Mouse (Mus musculus): ENCODE results near the gene Cyp3a13. TPM values are rescaled to one million over a fixed set of nuclear protein-coding genes. Genes with fewer than 3 reads are reported as not detected.
"Not testable (repeated sequence)": the region's sequence is repeated elsewhere in the genome, so short reads cannot be mapped to it uniquely, and the experiment has no call there.

Cyp3a13 gene
- polyA plus RNA-seq, 1 experiment from 2014 or later, result not detected

- not testable (repeated sequence) for H3K27me3 ChIP-seq (ENCODE audit: control insufficient read depth, insufficient read depth, low read length); H3K9ac ChIP-seq; H3K36me3 ChIP-seq (replicated peaks; ENCODE audit: control insufficient read depth, insufficient read depth); H3K27ac ChIP-seq; H3K4me1 ChIP-seq (replicated peaks; ENCODE audit: control insufficient read depth, insufficient read depth, low read length); H3K4me3 ChIP-seq (replicated peaks; ENCODE audit: low read length); H3K9me3 ChIP-seq (ENCODE audit: control insufficient read depth, low read length); DNase-seq (ENCODE audit: low spot score); ATAC-seq (ENCODE audit: low FRiP score); H3K4me2 ChIP-seq (replicated peaks)
- WGBS, result 60% methylated on average over 2 of the region's 2 CpGs
These were observed 12.5 kb upstream of the Cyp3a13 start for GRCm38 (mm10) chr5:137933934-137934333.

- H3K36me3 ChIP-seq (replicated peaks; ENCODE audit: control insufficient read depth, insufficient read depth), result no peaks in the 10 kb centered on the region
- H3K9me3 ChIP-seq (ENCODE audit: control insufficient read depth, low read length), result no peaks in the 10 kb centered on the region
- H3K4me3 ChIP-seq (replicated peaks; ENCODE audit: low read length), result no peak overlapping the region
- no peak overlapping the region for H3K4me2 ChIP-seq (replicated peaks)
- H3K9ac ChIP-seq, result no peak overlapping the region
- DNase-seq (ENCODE audit: low spot score), result no peak
- WGBS, result 85% methylated on average over 11 of the region's 11 CpGs
- ATAC-seq (ENCODE audit: low FRiP score), result no peak
- no peaks in the 10 kb centered on the region for H3K27me3 ChIP-seq (ENCODE audit: control insufficient read depth, insufficient read depth, low read length)
- H3K4me1 ChIP-seq (replicated peaks; ENCODE audit: control insufficient read depth, insufficient read depth, low read length), result no peaks in the 10 kb centered on the region
- H3K27ac ChIP-seq, result no peak overlapping the region
These were observed 7.0 kb upstream of the Cyp3a13 start for GRCm38 (mm10) chr5:137928439-137928838.

- no peak overlapping the region for H3K9ac ChIP-seq
- H3K4me1 ChIP-seq (replicated peaks; ENCODE audit: control insufficient read depth, insufficient read depth, low read length), result no peaks in the 10 kb centered on the region
- H3K36me3 ChIP-seq (replicated peaks; ENCODE audit: control insufficient read depth, insufficient read depth), result no peaks in the 10 kb centered on the region
- ATAC-seq (ENCODE audit: low FRiP score), result no peak
- no peak overlapping the region for H3K27ac ChIP-seq
- H3K4me3 ChIP-seq (replicated peaks; ENCODE audit: low read length), result no peak overlapping the region
- no peaks in the 10 kb centered on the region for H3K9me3 ChIP-seq (ENCODE audit: control insufficient read depth, low read length)
- H3K4me2 ChIP-seq (replicated peaks), result no peak overlapping the region
- no peaks in the 10 kb centered on the region for H3K27me3 ChIP-seq (ENCODE audit: control insufficient read depth, insufficient read depth, low read length)
- no peak for DNase-seq (ENCODE audit: low spot score)
These were observed 752 bp upstream of the Cyp3a13 start for GRCm38 (mm10) chr5:137922171-137922570.

GRCm38 (mm10) chr5:137915550-137915949 is 5.9 kb downstream of the Cyp3a13 start:
- H3K27me3 ChIP-seq (ENCODE audit: control insufficient read depth, insufficient read depth, low read length), result no peaks in the 10 kb centered on the region
- H3K27ac ChIP-seq, result no peak overlapping the region
- no peak for DNase-seq (ENCODE audit: low spot score)
- no peaks in the 10 kb centered on the region for H3K9me3 ChIP-seq (ENCODE audit: control insufficient read depth, low read length)
- no peaks in the 10 kb centered on the region for H3K4me1 ChIP-seq (replicated peaks; ENCODE audit: control insufficient read depth, insufficient read depth, low read length)
- no peak overlapping the region for H3K4me2 ChIP-seq (replicated peaks)
- no peak overlapping the region for H3K4me3 ChIP-seq (replicated peaks; ENCODE audit: low read length)
- H3K9ac ChIP-seq, result no peak overlapping the region
- 83% methylated on average over 6 of the region's 6 CpGs for WGBS
- H3K36me3 ChIP-seq (replicated peaks; ENCODE audit: control insufficient read depth, insufficient read depth), result no peaks in the 10 kb centered on the region
- no peak for ATAC-seq (ENCODE audit: low FRiP score)

GRCm38 (mm10) chr5:137914508-137914907 is 6.9 kb downstream of the Cyp3a13 start:
- Histone ChIP-seq H3K27ac (no peak overlapping the region), H3K9me3 (ENCODE audit: control insufficient read depth, low read length) (no peaks in the 10 kb centered on the region), H3K4me2 (replicated peaks) (no peak overlapping the region), H3K4me3 (replicated peaks; ENCODE audit: low read length) (no peak overlapping the region), H3K36me3 (replicated peaks; ENCODE audit: control insufficient read depth, insufficient read depth) (no peaks in the 10 kb centered on the region), H3K27me3 (ENCODE audit: control insufficient read depth, insufficient read depth, low read length) (no peaks in the 10 kb centered on the region), H3K9ac (no peak overlapping the region), H3K4me1 (replicated peaks; ENCODE audit: control insufficient read depth, insufficient read depth, low read length) (no peaks in the 10 kb centered on the region)
- no peak for ATAC-seq (ENCODE audit: low FRiP score)
- DNase-seq (ENCODE audit: low spot score), result no peak

- no peaks in the 10 kb centered on the region for H3K36me3 ChIP-seq (replicated peaks; ENCODE audit: control insufficient read depth, insufficient read depth)
- H3K27ac ChIP-seq, result no peak overlapping the region
- no peak for DNase-seq (ENCODE audit: low spot score)
- H3K4me1 ChIP-seq (replicated peaks; ENCODE audit: control insufficient read depth, insufficient read depth, low read length), result no peaks in the 10 kb centered on the region
- H3K4me3 ChIP-seq (replicated peaks; ENCODE audit: low read length), result no peak overlapping the region
- no peak overlapping the region for H3K4me2 ChIP-seq (replicated peaks)
- 94% methylated on average over 3 of the region's 3 CpGs for WGBS
- H3K9me3 ChIP-seq (ENCODE audit: control insufficient read depth, low read length), result no peaks in the 10 kb centered on the region
- no peaks in the 10 kb centered on the region for H3K27me3 ChIP-seq (ENCODE audit: control insufficient read depth, insufficient read depth, low read length)
- no peak for ATAC-seq (ENCODE audit: low FRiP score)
- H3K9ac ChIP-seq, result no peak overlapping the region
These were observed 11.7 kb downstream of the Cyp3a13 start for GRCm38 (mm10) chr5:137909564-137910262.

- H3K4me1 ChIP-seq (replicated peaks; ENCODE audit: control insufficient read depth, insufficient read depth, low read length), result no peaks in the 10 kb centered on the region
- ATAC-seq (ENCODE audit: low FRiP score), result no peak
- no peak overlapping the region for H3K27ac ChIP-seq
- H3K9ac ChIP-seq, result no peak overlapping the region
- H3K27me3 ChIP-seq (ENCODE audit: control insufficient read depth, insufficient read depth, low read length), result no peaks in the 10 kb centered on the region
- no peak overlapping the region for H3K4me3 ChIP-seq (replicated peaks; ENCODE audit: low read length)
- no peaks in the 10 kb centered on the region for H3K9me3 ChIP-seq (ENCODE audit: control insufficient read depth, low read length)
- 90% methylated on average over 1 of the region's 1 CpGs for WGBS
- DNase-seq (ENCODE audit: low spot score), result no peak
- H3K4me2 ChIP-seq (replicated peaks), result no peak overlapping the region
- no peaks in the 10 kb centered on the region for H3K36me3 ChIP-seq (replicated peaks; ENCODE audit: control insufficient read depth, insufficient read depth)
These were observed 23.6 kb downstream of the Cyp3a13 start for GRCm38 (mm10) chr5:137897812-137898211.

- H3K9ac ChIP-seq, result no peak overlapping the region
- no peaks in the 10 kb centered on the region for H3K36me3 ChIP-seq (replicated peaks; ENCODE audit: control insufficient read depth, insufficient read depth)
- no peak overlapping the region for H3K4me3 ChIP-seq (replicated peaks; ENCODE audit: low read length)
- no peaks in the 10 kb centered on the region for H3K27me3 ChIP-seq (ENCODE audit: control insufficient read depth, insufficient read depth, low read length)
- WGBS, result 61% methylated on average over 1 of the region's 1 CpGs
- no peaks in the 10 kb centered on the region for H3K4me1 ChIP-seq (replicated peaks; ENCODE audit: control insufficient read depth, insufficient read depth, low read length)
- no peak overlapping the region for H3K4me2 ChIP-seq (replicated peaks)
- H3K27ac ChIP-seq, result no peak overlapping the region
- H3K9me3 ChIP-seq (ENCODE audit: control insufficient read depth, low read length), result no peaks in the 10 kb centered on the region
- DNase-seq (ENCODE audit: low spot score), result no peak
- no peak for ATAC-seq (ENCODE audit: low FRiP score)
These were observed 28.5 kb downstream of the Cyp3a13 start for GRCm38 (mm10) chr5:137892954-137893353.

- Histone ChIP-seq H3K27me3 (ENCODE audit: control insufficient read depth, insufficient read depth, low read length) (no peaks in the 10 kb centered on the region), H3K9ac (no peak overlapping the region), H3K36me3 (replicated peaks; ENCODE audit: control insufficient read depth, insufficient read depth) (no peaks in the 10 kb centered on the region), H3K9me3 (ENCODE audit: control insufficient read depth, low read length) (no peaks in the 10 kb centered on the region), H3K4me3 (replicated peaks; ENCODE audit: low read length) (no peak overlapping the region), H3K27ac (no peak overlapping the region), H3K4me1 (replicated peaks; ENCODE audit: control insufficient read depth, insufficient read depth, low read length) (no peaks in the 10 kb centered on the region), H3K4me2 (replicated peaks) (no peak overlapping the region)
- ATAC-seq (ENCODE audit: low FRiP score) (no peak), DNase-seq (ENCODE audit: low spot score) (no peak)
- WGBS, result 93% methylated on average over 1 of the region's 1 CpGs
These were observed 33.8 kb downstream of the Cyp3a13 start for GRCm38 (mm10) chr5:137887666-137888065.

GRCm38 (mm10) chr5:137885894-137886293 is 35.5 kb downstream of the Cyp3a13 start:
- Histone ChIP-seq H3K4me2 (replicated peaks) (no peak overlapping the region), H3K36me3 (replicated peaks; ENCODE audit: control insufficient read depth, insufficient read depth) (no peaks in the 10 kb centered on the region), H3K9me3 (ENCODE audit: control insufficient read depth, low read length) (no peaks in the 10 kb centered on the region), H3K27ac (no peak overlapping the region), H3K27me3 (ENCODE audit: control insufficient read depth, insufficient read depth, low read length) (no peaks in the 10 kb centered on the region), H3K4me1 (replicated peaks; ENCODE audit: control insufficient read depth, insufficient read depth, low read length) (no peaks in the 10 kb centered on the region), H3K4me3 (replicated peaks; ENCODE audit: low read length) (no peak overlapping the region), H3K9ac (no peak overlapping the region)
- 9% methylated on average over 2 of the region's 2 CpGs for WGBS
- DNase-seq (ENCODE audit: low spot score), result peak; percentile 67
- ATAC-seq (ENCODE audit: low FRiP score), result no peak

Measured in hindbrain, embryonic 14.5 days (tissue).